Mouse (Mus musculus): Measurements from ENCODE around the gene Tmigd3.

Gene Tmigd3

DNA sequence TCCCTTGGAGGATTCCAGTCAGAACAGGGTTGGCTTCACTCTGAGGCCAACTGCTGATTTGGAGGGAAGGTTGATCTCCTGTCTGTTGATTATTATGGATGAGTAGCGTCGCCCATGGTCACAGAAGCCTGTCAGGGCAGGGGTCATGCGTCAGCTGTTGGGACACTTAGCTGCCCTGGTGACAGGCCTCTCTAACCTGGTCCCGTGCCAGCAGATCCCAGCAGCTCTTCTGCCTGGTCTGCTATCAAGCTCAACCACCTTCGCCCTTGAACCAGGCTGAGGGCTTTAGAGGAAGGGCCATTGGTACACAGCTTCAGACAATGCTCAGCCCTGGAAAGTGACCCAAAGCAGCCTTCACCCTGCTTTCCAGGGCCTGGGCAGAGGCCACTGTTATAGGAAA is 5.3 kb downstream of the Tmigd3 start:
- no peak for DNase-seq (ENCODE audit: low spot score)

DNA sequence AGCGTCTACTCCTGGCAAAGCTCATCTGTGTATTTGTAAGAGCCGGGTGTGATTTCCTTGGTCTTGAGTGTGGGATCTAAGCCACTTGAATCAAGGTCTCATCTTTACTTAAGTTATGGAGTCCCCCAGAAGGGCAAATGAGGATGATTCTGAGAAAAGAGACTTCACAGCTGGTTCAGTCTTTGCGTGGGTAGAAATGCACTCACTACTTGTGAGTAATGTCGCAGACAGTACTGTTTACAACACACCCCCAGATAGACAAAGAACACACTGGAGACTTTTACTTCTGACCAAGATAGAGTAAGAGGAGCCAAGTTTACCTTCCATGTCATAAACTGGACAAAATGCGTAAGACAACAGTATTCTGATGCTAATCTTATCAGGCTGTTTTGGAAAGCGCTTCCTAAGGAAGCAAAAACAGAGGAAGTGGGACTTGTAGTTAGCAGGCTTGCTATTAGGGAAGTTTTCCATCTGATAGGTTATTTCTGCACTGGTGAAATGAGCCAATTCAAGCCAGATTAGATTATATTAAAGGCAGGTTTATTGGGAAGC is 6.6 kb downstream of the Tmigd3 start:
- DNase-seq (ENCODE audit: low spot score), result no peak

DNA sequence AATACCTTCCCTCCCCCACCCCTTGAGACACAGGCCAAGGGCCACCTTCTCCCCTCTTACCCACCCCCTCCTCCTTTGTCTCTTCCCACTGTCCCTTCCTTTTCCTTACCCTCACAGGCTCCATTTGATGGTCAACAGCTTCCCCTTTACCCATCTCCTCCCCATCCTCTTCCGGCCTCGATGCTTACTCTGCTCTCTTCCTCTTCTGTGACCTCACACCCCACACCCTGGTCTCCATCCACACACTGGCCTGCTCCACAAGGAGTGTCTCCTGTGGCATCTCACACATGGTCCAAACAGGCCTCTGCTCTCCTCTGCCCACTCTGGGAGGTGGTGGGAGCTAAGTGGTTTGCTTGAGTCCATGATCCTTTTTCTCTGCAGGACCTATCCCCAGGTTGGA is 7.2 kb downstream of the Tmigd3 start:
- no peak for DNase-seq (ENCODE audit: low spot score)

- no peak for DNase-seq (ENCODE audit: low spot score)
These were observed 8.0 kb downstream of the Tmigd3 start for GRCm38 (mm10) chr3:105878751-105879150.

GRCm38 (mm10) chr3:105880419-105880818 is 9.7 kb downstream of the Tmigd3 start:
- DNase-seq (ENCODE audit: low spot score), result no peak

DNA sequence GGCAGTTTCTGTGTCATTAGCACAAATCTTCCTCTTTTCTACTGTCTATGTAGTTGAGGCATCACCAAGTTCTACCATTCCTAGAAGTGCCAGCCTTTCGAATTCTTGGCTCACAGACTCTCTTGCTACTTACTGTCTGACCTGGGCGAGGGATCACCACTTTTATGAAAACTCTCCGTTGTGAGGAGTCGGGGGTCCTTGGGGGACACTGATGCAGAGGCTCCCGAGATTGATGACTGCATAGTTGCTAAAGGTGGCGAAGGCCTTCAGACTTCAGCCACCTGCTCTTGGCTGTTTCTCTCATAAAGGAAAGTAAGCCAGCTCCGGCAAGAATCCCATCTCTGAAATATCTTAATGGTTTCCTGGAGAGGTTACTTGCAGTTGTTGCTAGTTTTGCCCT is 11.4 kb downstream of the Tmigd3 start:
- no peak for DNase-seq (ENCODE audit: low spot score)

DNA sequence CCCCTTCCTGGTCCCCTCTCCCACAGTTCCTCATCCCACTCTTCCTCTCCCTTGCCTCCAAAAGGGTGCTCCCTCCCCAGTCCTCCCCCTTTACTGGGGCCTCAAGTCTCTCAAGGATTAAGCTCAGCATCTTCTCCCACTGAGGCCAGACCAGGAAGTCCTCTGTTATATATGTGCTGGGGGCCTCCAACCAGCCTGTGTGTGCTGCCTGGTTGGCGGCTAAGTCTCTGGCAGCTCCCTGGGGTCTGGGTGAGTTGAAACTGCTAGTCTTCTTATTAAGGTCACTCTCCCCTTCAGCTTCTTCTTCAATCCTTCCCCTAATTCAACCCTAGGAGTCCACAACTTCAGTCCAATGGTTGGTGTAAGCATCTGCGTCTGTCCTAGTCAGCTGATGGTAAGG is 12.4 kb downstream of the Tmigd3 start:
- no peak for DNase-seq (ENCODE audit: low spot score)

DNA sequence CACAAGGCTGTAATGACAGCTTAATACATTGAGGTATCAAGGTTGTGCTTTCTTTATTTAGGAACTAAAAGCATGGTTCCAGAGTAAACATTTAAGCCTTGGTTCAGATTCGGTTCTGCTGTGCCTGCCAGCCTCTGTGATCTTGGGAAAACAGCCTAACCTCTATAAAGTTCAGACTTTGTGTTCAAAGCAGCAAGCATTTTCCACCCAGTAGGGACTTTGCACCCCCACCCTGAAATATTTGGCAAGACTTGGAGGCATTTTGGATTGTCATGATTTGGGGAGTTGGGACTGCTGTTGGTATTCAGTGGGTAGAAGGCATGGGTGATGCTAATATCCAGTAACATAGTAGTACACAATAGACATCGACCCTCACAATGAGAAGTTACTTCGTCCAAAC is 18.3 kb downstream of the Tmigd3 start:
- DNase-seq (ENCODE audit: low spot score), result peak; percentile 16

DNA sequence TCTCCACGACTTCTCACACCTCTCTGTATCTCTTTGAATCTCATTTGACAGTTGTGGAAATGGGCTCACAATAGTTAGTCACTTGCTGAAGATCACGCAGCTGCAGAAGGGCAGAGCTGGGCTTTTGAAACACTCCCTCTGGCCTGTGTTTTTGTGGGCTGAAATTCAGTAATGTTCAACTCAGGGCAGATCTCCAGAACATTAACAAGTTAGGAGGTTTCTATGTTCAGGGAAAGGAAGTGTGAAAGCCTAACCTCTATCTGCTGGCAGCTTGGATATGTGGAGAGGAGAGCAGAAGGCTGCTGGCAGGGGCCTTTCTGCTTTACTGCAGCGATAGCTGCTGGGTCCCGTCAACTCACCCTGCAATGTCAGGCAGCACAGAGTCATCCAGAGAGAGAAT is 19.5 kb downstream of the Tmigd3 start:
- DNase-seq (ENCODE audit: low spot score), result peak; percentile 34

GRCm38 (mm10) chr3:105891141-105891540 is 20.4 kb downstream of the Tmigd3 start:
- peak; percentile 20 for DNase-seq (ENCODE audit: low spot score)

- peak; percentile 39 for DNase-seq (ENCODE audit: low spot score)
These were observed 21.3 kb downstream of the Tmigd3 start for GRCm38 (mm10) chr3:105891760-105892571.

DNA sequence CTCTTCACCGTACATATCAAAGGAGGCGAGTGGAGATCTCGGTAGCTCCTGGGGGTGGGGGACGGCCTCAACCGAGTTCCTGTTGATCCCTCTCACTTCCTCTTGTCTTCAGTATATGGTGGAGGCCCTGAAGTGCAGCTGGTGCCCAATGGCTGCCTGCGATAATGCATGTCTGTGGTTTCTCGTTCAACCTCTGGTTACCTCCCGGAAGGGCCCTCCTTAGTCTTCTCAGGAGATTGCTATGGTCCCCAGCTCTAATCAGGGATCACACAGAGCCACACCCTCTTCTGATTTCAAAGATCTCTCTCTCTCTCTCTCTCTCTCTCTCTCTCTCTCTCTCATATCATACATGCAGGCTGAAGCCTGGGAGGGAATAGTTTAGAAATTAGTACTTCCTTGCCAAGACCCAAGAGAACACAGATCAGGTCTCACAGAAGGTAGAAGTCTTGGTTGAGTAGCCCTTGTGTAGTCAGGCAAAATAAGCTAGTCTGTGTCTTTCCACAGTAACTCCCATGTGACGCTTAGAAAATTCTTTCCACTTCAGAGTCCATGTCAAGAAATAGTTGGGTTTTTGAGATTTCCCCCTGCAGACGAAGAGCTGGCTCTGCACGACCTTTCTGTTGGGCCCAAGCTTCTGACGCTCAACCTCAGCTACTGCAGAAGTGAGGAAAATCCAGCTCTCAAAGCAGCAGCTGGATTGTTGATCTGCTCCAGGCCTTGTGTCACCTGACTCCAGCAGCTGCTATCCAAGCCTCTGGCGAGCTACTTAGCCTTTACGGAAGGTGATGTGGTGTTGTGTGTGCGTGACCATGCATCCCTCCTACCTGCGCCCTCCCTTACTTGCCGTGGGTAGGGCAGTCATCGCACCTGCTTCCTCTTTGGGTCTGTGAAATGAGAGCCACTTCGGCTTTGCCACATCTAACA is 22.1 kb downstream of the Tmigd3 start:
- peak; percentile 36 for DNase-seq (ENCODE audit: low spot score)

GRCm38 (mm10) chr3:105893941-105894391 is 23.3 kb downstream of the Tmigd3 start:
- peak; percentile 53 for DNase-seq (ENCODE audit: low spot score)

- DNase-seq (ENCODE audit: low spot score), result peak; percentile 95
These were observed 24.2 kb downstream of the Tmigd3 start for GRCm38 (mm10) chr3:105894601-105895592.

GRCm38 (mm10) chr3:105896811-105897210 is 26.1 kb downstream of the Tmigd3 start:
- DNase-seq (ENCODE audit: low spot score), result peak; percentile 19

GRCm38 (mm10) chr3:105898325-105898724 is 27.6 kb downstream of the Tmigd3 start:
- DNase-seq (ENCODE audit: low spot score), result peak; percentile 43

- no peak for DNase-seq (ENCODE audit: low spot score)
These were observed 28.2 kb downstream of the Tmigd3 start for GRCm38 (mm10) chr3:105898861-105899260.

- DNase-seq (ENCODE audit: low spot score), result peak; percentile 89
These were observed 28.9 kb downstream of the Tmigd3 start for GRCm38 (mm10) chr3:105899394-105900147.

GRCm38 (mm10) chr3:105900266-105900665 is 29.6 kb downstream of the Tmigd3 start:
- no peak for DNase-seq (ENCODE audit: low spot score)

GRCm38 (mm10) chr3:105900716-105901115 is 30.0 kb downstream of the Tmigd3 start:
- no peak for DNase-seq (ENCODE audit: low spot score)

- DNase-seq (ENCODE audit: low spot score), result no peak
These were observed 30.8 kb downstream of the Tmigd3 start for GRCm38 (mm10) chr3:105901468-105901867.
